Mouse (Mus musculus) cerebral cortex, adult 2 months (tissue): Measurements from ENCODE around the gene Adamts20.

Source experiments
- WGBS: fragments of 180-500 bp; shearing (Covaris S2); methylation state at CpG from one replicate; pipeline ENCODE4 v1.1.7; 2018; 5-methylcytosine and 5-hydroxymethylcytosine counted together

The Adamts20 gene

GRCm38 (mm10) chr15:94465318-94465717 lies at the start of gene Adamts20:
Gene Adamts20, minus strand, starts transcription at chr15:94465418.
- WGBS, result 74% methylated on average over 11 of the region's 11 CpGs

GRCm38 (mm10) chr15:94503451-94504215 lies 38.4 kb upstream of the Adamts20 start:
- 69% methylated on average over 12 of the region's 12 CpGs for WGBS

- 89% methylated on average over 1 of the region's 1 CpGs for WGBS
Measured at GRCm38 (mm10) chr15:94499260-94499659, 34.0 kb upstream of the Adamts20 start.

DNA sequence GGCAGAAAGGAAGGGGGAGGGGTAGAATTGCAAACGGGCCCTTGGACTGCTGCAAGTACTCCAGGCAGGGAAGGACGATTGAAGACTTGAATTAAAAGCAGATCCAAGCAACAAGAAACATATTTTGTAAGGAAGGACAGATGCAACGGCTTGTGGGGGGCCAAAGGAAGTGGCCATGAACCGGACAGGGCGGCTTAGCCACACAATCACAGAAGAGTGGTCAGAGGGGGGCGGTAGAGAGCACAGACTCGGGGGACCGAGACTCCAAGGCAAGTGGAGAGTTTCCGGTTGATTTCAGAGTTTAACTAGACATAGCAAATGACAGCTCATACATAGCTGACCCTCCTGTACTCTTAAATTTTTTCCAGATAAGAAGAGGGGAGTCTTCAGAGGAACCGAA lies 30.7 kb upstream of the Adamts20 start:
- 78% methylated on average over 10 of the region's 10 CpGs for WGBS

GRCm38 (mm10) chr15:94494445-94494844 lies 29.2 kb upstream of the Adamts20 start:
- 98% methylated on average over 1 of the region's 1 CpGs for WGBS

DNA sequence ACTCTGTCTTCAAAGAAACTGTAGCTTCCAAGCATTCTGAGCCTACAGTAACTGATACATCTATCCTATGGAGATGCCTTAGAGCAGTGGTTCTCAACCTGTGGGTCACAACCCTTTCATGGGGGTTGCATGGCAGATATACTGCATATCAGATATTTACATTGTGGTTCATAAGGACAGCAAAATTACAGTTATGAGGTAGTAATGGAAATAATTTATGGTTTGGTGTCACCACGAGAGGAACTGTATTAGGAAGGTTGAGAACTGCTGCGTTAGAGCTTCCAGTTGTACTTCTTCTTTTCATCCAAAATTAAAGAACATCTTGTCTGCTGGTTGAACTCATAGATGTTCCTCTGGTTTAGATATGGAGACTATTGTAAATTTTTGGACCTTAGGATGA lies 24.2 kb upstream of the Adamts20 start:
- WGBS, result 91% methylated on average over 2 of the region's 2 CpGs

DNA sequence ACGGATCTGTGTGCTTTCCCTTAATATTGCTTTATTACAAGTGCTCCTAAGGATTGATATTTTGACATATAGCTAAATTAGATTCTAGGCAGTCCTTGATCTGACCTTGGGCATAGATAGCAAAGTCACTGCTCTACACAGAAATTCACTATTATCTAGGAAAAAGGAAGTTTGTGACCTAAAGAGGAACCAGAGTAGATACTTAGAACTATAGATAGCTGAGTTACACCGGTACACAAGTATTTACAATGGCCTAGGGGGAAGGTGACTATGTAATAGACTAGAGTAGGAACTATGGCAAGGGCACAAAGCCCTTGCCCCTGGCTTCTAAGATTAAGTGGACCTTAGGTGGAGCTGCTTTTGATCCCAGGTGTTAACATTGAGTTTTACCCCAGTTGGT lies 22.8 kb upstream of the Adamts20 start:
- 87% methylated on average over 2 of the region's 2 CpGs for WGBS

DNA sequence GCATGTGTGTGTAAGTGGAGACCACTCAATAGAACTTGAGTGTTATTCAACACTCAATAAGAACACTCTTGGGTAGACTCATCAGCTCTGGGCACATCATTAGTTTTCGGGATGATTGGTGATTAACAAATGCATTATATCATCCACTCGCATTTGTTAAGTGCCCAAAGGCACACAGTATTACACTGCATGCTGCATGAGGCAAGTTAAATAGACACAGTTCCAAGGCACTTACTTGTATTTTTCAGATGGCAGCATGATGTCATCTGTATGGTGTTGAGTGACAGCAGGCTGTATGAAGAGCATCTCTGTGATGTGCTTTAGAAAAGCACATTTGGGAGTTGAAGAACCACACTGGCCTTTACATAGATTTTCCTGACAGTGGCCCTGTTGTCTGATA lies 17.3 kb upstream of the Adamts20 start:
- WGBS, result 66% methylated on average over 2 of the region's 2 CpGs

GRCm38 (mm10) chr15:94480792-94481191 lies 15.6 kb upstream of the Adamts20 start:
- WGBS, result 90% methylated on average over 4 of the region's 4 CpGs

DNA sequence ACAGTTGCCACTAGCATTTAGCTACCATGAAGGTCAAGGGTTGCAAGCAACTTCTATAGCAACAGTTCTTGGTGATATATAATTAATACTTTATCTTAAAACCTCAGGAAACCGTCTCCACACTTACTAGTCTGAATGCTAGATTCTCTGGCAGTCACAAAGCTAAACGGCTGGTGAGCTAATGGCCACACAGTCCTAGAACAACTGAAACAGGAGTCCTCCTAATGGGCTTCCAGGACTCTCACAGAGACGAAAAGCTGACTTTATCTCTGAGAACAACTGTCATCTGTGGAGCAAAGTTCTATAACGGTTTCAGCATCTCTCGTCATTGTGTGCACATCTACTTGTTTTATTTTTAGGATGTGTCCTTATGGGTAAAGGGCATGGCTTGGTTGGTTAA lies 15.0 kb upstream of the Adamts20 start:
- WGBS, result 79% methylated on average over 5 of the region's 5 CpGs

- 61% methylated on average over 3 of the region's 3 CpGs for WGBS
Measured at GRCm38 (mm10) chr15:94479513-94480136, 14.4 kb upstream of the Adamts20 start.

GRCm38 (mm10) chr15:94478706-94479105 lies 13.5 kb upstream of the Adamts20 start:
- 55% methylated on average over 13 of the region's 13 CpGs for WGBS

GRCm38 (mm10) chr15:94477287-94477686 lies 12.1 kb upstream of the Adamts20 start:
- WGBS, result 51% methylated on average over 7 of the region's 7 CpGs

DNA sequence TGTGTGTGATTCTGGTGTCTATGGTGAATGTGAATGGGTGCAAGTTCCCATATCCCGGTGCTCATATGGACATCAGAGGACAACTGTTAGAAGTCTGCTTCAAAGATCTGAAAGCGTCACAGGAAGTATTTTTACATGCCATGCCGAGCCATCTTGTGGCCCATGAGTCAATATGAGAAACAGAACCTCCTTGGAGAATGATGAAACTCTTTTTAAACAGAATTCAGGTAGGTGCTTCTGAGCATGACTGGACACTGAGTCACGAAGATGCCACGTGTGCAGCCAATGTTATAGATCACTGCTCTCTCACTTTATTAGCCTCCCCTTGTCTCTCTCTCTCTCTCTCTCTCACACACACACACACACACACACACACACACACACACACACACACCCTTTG lies 10.8 kb upstream of the Adamts20 start:
- WGBS, result 83% methylated on average over 5 of the region's 5 CpGs

GRCm38 (mm10) chr15:94470361-94470760 lies 5.1 kb upstream of the Adamts20 start:
- WGBS, result 79% methylated on average over 5 of the region's 5 CpGs

GRCm38 (mm10) chr15:94464881-94465280 lies 337 bp downstream of the Adamts20 start:
- WGBS, result 51% methylated on average over 14 of the region's 14 CpGs

DNA sequence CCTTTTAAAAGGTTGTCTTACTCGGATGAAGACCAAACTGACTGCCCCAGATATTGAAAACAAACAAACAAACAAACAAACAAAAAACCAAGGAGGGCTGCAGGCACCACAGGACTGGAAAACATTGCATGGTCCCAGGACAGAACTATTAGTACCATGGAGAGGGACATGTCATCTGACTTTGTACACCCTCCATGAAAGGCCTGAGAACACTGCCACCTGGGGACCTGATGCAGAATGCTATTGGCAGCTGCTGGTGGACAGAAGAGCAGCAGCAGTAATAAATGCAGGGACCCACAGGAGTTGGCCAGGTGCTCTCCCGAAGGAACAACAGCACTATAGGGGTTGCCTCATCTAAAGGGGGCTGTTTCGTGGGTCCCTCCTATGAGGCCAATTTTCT lies 2.0 kb downstream of the Adamts20 start:
- WGBS, result 77% methylated on average over 3 of the region's 3 CpGs

GRCm38 (mm10) chr15:94462206-94462605 lies 3.0 kb downstream of the Adamts20 start:
- WGBS, result 76% methylated on average over 3 of the region's 3 CpGs

GRCm38 (mm10) chr15:94461166-94461565 lies 4.1 kb downstream of the Adamts20 start:
- 33% methylated on average over 9 of the region's 9 CpGs for WGBS

DNA sequence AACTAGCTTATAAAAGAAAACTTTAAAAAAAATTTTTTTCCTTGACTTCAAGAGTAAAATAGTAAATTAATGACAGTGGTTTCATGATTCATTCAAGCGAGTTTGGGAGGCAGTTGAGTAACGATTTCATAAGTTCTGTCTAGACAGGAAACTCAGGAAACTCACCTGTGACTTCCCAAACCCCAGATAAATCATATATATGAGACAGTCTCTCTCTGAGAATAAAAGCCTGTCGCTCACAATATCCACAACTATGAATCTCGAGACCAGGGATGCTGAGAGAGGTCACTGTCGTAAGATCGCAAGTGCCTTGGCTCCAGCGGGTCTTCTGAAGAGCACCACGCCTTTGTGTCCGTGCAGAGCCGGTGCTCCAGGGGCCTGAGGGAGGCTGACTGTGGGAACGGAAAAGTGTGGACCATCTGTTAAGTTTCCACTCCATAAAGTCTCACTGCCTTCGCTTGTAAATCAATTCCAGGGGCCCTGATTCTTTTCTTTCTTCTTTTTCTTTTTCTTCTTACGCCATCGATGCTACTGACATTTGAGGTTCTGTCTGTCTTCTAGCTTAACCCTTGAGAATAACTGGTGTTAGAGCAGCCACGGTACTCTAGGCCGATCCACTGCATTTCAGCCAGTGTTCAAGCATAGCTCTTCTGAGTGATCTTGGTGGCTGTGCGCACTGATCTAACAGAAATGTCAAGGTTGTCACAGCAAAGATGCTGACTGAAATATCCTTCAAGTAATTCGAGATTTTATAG lies 7.4 kb downstream of the Adamts20 start:
- 84% methylated on average over 18 of the region's 18 CpGs for WGBS

GRCm38 (mm10) chr15:94452848-94453247 lies 12.4 kb downstream of the Adamts20 start:
- 91% methylated on average over 5 of the region's 5 CpGs for WGBS

- 54% methylated on average over 8 of the region's 8 CpGs for WGBS
Measured at GRCm38 (mm10) chr15:94451600-94451999, 13.6 kb downstream of the Adamts20 start.
